Mouse (Mus musculus): Measurements from ENCODE around the gene Olfr1245. TPM values are rescaled to one million over a fixed set of nuclear protein-coding genes. Genes with fewer than 3 reads are reported as not detected.

Gene Olfr1245
- polyA plus RNA-seq (2012; rRNA removed) = not detected in 2 replicates

DNA sequence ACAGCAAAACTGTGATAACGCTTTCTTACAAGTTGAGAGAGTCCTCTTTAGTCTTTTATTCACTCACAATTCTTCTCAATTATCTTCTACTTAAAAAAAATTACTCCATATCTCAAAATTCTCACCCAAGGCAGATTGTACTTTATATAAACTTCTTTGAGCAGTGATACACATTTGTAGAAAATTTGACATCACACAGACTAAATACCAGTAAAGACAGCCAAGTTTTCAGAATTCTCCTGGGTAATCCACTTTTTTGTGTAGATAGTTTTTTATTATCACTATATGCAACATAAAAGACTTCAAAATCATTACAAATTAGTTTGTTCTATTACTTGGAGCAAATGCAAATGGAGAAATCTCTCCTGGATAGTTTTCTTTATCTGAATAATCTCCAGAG lies at the start of gene Olfr1245:
TSS of gene Olfr1245 (minus strand) at position 101 of the 400 bp plus-strand sequence.

DNA sequence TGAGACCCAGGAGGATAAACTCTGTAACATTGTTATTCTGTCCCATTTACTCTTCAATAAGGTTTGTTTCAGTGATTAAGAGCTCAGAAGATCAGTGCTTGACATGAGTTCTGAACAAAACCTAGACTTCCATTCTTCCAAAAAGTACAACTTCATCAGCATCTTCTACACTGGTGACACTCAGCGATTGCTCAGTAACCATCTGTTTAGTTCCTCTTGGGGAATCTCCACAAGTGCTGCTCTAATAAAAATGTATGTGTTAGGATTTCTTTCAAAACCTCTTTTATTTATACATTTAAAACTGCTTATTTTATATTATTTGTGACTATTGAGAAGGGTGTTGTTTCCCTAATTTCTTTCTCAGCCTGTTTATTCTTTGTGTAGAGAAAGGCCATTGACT lies 39.9 kb upstream of the Olfr1245 start, which contains the start of gene Olfr1248:
TSS of gene Olfr1248 (minus strand) at position 101 of the 400 bp plus-strand sequence.

DNA sequence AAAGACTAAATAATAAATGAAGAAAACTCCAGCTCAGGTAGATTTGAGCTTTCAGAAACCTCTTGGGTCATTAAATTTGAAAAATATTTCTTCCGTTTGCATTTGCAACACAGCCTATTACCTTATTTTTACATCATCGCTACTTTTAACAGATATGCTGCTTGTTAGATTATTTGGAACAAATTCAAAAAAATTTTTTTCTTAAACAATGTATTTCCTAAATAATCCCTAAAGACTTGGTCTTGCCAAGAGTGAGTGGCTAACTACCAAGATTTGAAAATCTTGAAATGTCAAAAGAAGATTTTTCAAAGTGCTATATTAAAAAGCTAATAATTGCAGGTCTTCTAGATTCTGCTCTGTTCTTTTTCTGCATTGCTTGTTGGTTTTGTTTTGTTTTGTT lies 35.8 kb upstream of the Olfr1245 start, which contains the start of gene Olfr1247:
TSS of gene Olfr1247 (minus strand) at position 101 of the 400 bp plus-strand sequence.

DNA sequence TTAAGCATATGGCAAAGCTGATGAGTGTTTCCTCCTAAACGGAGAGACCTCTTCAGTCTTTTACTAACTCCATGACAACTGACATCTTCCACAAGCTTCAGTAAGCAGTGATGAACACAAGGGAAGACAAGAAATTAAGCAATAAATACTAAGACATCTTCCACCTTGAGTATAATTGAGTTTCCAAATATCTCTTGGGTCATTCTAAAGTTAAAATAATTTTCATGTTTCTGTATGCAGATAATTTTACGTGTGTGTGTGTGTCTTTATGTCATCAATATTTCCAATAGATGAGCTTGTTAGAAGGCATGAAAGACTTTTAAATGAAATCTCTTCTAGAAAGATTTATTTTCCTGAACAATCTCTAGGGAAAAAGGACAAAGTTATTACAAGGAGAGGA lies 14.8 kb upstream of the Olfr1245 start, which contains the start of gene Olfr1246:
TSS of gene Olfr1246 (minus strand) at position 101 of the 400 bp plus-strand sequence.

DNA sequence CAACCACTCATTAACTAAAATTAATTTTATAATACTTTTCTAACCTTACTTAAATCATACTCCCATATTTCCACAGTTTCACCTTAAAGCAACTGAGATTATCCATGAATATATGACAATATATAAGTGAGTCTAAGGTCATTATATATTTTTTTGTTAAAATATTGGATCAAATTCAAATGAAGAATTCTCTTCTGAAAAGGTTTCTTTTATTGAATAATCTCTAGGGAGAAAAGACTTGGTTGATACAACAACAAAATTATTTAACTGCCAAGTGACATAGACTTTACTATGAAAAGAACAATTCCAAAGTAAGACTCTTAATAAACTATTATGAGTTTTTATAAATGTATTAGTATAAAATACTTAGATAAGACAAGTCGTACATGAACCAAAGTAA lies 46.9 kb downstream of the Olfr1245 start, which contains the start of gene Olfr1243:
TSS of gene Olfr1243 (minus strand) at position 101 of the 400 bp plus-strand sequence.

Other genes with a start within 250 kb of the Olfr1245 start
- gene Olfr1232, start 248.8 kb downstream of the Olfr1245 start, polyA plus RNA-seq (2012; rRNA removed) = not detected in 2 replicates
- gene Olfr1233, start 236.0 kb downstream of the Olfr1245 start, polyA plus RNA-seq (2012; rRNA removed) = not detected in 2 replicates
- not detected in 2 replicates for gene Olfr1234, start 213.6 kb downstream of the Olfr1245 start, polyA plus RNA-seq (2012; rRNA removed)
- not detected in 2 replicates for gene Olfr1238, start 168.8 kb downstream of the Olfr1245 start, polyA plus RNA-seq (2012; rRNA removed)
- not detected in 2 replicates for gene Olfr1239, start 158.0 kb downstream of the Olfr1245 start, polyA plus RNA-seq (2012; rRNA removed)
- gene Olfr1240, start 135.4 kb downstream of the Olfr1245 start, polyA plus RNA-seq (2012; rRNA removed) = not detected in 2 replicates
- not detected in 2 replicates for gene Olfr1241, start 91.3 kb downstream of the Olfr1245 start, polyA plus RNA-seq (2012; rRNA removed)
- not detected in 2 replicates for gene Olfr1242, start 80.1 kb downstream of the Olfr1245 start, polyA plus RNA-seq (2012; rRNA removed)
- gene Olfr1243, start 47.0 kb downstream of the Olfr1245 start, polyA plus RNA-seq (2012; rRNA removed) = not detected in 2 replicates
- gene Olfr1246, start 14.7 kb upstream of the Olfr1245 start, polyA plus RNA-seq (2012; rRNA removed) = not detected in 2 replicates
- gene Olfr1247, start 35.7 kb upstream of the Olfr1245 start, polyA plus RNA-seq (2012; rRNA removed) = not detected in 2 replicates
- gene Olfr1248, start 39.8 kb upstream of the Olfr1245 start, polyA plus RNA-seq (2012; rRNA removed) = not detected in 2 replicates
- gene Olfr1249, start 56.5 kb upstream of the Olfr1245 start, polyA plus RNA-seq (2012; rRNA removed) = not detected in 2 replicates
- gene Olfr1250, start 83.0 kb upstream of the Olfr1245 start, polyA plus RNA-seq (2012; rRNA removed) = not detected in 2 replicates
- not detected in 2 replicates for gene Olfr1251, start 93.5 kb upstream of the Olfr1245 start, polyA plus RNA-seq (2012; rRNA removed)
- not detected in 2 replicates for gene Olfr1252, start 146.6 kb upstream of the Olfr1245 start, polyA plus RNA-seq (2012; rRNA removed)
- gene Olfr1253, start 178.6 kb upstream of the Olfr1245 start, polyA plus RNA-seq (2012; rRNA removed) = not detected in 2 replicates
- not detected in 2 replicates for gene Olfr1254, start 215.2 kb upstream of the Olfr1245 start, polyA plus RNA-seq (2012; rRNA removed)
- gene Olfr1255, start 233.6 kb upstream of the Olfr1245 start, polyA plus RNA-seq (2012; rRNA removed) = not detected in 2 replicates

Measured in central nervous system, embryonic 18 days (tissue).